Mouse (Mus musculus): Measurements from ENCODE around the gene Scnn1g.

- TF ChIP-seq CTCF (conservative IDR thresholded peaks at IDR 0.05; ENCODE audit: insufficient read depth, insufficient read length, low read depth, low read length) (no peak), POLR2A (IDR thresholded peaks at IDR 0.05; ENCODE audit: low read depth, low read length) (no peak)
Measured at GRCm38 (mm10) chr7:121707073-121707667, 27.1 kb upstream of the Scnn1g start, which contains the start of gene Usp31.
